Mouse (Mus musculus) 3134 (cell line): ENCODE data around the gene Atrn.

Source experiments
- DNase-seq: peaks from one replicate; pipeline ENCODE4 v3.0.0-alpha.2; 2011; ENCODE audit warnings: low spot score; ENCODE audit not compliant: insufficient read length; ENCODE audit errors: extremely low read depth

The Atrn gene

DNA sequence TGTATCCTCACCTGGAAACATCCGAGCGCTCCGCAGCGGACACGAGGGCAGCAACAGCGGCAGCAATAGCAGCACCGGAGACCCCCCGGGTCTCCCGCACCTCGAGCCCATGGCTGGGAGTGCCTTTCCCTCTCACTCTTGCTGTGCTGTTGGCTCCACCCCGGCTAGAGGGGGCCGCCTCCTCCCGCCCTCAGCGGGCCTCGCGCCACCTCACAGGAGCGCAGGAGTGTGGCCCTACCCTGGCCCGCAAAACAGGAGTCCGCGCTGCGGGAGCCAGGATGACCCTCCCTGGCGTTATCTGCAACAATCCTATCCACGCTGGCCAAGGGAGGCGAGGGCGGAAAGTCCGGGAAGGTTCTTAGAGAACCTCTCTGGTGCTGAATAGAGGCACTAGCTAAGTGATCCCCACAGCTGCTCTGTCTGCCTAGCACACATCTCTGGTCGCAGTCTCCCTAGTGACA lies 157.1 kb downstream of the Atrn start, which contains the start of gene Adam33:
Gene Adam33, minus strand, starts transcription at position 411 of the 461 bp plus-strand sequence.
- no peak for DNase-seq

GRCm38 (mm10) chr2:131066342-131066741 lies 160.0 kb downstream of the Atrn start:
- no peak for DNase-seq

DNA sequence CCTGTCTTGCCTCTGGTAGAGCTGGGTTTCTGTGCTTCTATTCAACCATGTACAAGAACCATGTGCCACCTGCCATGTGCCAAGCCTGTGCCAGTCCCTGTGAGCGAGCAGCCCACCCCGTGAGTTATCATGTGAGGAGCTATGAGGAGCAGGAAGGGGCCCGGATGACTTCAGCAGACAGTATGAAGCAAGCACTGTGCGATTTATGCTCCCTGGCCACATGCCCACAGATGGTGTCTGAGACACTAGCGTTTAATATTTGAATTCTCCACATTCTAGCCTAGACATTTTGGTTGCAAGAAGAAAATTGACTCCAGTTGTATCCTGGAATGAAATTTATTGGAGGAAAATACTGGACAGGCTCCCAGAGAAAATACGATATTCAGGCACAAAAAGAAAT lies 161.2 kb downstream of the Atrn start:
- no peak for DNase-seq

GRCm38 (mm10) chr2:131072536-131072935 lies 166.2 kb downstream of the Atrn start:
- DNase-seq = no peak
